Mouse (Mus musculus): ENCODE data around the gene Myo6.

Gene Myo6

DNA sequence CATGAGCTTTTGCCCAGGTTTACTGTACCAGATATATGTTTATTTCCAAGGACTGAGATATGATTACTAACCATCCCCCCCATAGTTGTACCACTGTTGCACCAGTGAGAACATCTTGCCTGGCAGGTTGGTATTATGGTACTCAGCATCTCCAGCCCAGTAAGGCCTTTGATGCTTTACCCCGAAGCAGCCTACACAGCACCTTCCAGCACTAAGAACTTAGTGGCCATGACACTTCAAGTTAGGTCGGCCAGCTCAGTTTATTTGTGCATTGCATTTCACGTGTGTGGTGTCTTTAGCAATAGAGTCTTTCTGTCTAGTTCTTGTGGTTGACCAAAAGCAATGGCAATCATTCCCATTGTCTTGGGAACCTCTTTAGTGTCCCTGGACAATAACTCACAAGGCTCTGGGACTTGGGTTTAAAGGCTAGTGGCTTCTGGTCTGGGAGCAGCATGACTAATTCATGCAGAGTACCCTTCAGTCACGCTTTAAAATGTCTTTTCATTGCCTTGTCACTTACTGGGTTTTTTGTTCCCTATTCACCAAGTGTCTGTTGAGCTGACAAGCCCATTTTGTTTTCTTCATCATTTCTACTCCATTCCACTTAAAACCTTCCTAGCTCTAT is 69.1 kb downstream of the Myo6 start:
- no peak for DNase-seq (ENCODE audit: low read depth, low spot score)

DNA sequence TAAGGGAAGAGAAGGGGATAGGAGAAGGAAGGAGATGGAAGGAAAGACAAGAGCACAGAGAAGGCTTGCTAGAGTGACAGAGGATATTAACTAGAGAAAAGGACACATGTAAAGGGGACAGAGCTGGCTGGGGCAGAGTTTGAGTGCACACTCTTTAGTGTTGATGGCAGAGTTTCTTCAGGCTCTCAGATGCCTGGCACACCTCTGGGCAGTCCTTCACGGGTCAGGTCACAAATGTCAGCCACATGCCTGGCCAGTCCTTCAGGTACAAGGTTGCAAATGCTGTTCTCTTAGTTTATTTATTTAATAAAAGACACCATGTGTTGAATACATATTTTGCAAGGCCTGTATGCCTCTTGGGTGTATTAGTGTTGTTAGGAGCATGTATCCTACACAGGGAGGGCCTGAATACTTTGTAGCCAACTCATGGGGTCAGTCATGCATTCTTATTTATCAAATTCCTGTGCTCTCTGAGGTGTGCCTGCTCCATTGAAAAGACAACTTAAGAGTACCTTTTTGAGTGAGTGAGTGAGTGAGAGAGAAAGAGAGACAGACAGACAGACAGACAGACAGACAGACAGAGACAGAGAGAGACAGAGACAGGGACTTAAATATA is 72.5 kb downstream of the Myo6 start:
- no peak for DNase-seq (ENCODE audit: low read depth, low spot score)

GRCm38 (mm10) chr9:80241719-80242118 is 76.9 kb downstream of the Myo6 start:
- DNase-seq (ENCODE audit: low read depth, low spot score) = no peak

- DNase-seq (ENCODE audit: low read depth, low spot score) = no peak
These were observed 87.3 kb downstream of the Myo6 start for GRCm38 (mm10) chr9:80252146-80252545.

DNA sequence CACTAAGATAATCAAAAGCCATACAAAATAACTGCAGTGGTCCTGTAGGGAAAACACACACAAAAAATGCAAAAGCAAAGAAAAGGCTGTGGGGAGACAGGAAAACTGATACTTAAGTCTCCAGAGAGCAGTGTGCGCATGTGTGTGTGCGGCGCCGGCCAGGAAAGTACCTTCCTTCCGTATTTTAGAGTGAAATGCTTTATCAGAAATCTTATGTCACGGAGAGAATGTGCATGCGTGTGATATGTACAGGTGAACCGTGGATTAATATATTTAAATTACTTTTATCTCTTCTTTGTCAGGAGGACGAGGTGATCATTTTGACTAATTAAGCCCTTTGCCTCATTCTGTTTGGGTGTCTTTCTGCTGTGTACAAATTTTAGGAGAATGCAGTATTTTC is 88.4 kb downstream of the Myo6 start:
- no peak for DNase-seq (ENCODE audit: low read depth, low spot score)

- DNase-seq (ENCODE audit: low read depth, low spot score) = no peak
These were observed 91.7 kb downstream of the Myo6 start for GRCm38 (mm10) chr9:80256561-80256960.

- peak; percentile 25 for DNase-seq (ENCODE audit: low read depth, low spot score)
These were observed 93.6 kb downstream of the Myo6 start for GRCm38 (mm10) chr9:80258396-80258795.

GRCm38 (mm10) chr9:80260905-80261304 is 96.1 kb downstream of the Myo6 start:
- DNase-seq (ENCODE audit: low read depth, low spot score) = no peak

DNA sequence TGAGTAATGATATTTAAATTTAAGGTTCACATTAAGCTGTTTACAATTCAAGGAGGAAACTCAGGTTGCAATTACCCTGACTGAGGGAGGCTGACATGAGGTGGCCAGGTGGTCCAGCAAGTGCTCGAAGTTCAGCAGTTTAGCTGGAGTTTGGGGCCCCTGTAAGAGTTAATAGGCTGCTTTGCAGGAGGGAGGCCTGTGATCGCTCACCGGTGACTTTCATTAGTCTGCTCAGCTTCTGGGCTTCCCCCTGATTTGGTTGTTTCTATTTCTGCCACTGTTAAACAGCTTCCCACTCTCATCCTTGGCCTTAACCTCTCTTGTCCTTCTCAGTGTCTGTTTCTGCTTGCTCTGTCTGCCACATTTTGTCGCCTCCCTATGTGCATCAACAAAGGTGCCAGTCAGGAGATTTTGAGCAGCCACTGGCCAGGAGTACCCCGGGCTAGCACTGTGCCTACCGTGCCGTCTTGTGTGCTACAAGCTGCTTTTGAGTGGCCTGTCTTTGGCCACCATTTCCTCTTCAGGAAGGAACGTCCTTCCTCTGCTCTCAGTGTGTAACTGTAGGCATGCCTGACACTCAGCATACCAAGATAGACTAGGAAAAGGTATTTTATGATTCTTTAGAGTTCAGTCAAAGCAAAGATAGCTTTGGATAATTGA is 97.7 kb downstream of the Myo6 start:
- no peak for DNase-seq (ENCODE audit: low read depth, low spot score)

- DNase-seq (ENCODE audit: low read depth, low spot score) = no peak
These were observed 101.3 kb downstream of the Myo6 start for GRCm38 (mm10) chr9:80266086-80266485.

DNA sequence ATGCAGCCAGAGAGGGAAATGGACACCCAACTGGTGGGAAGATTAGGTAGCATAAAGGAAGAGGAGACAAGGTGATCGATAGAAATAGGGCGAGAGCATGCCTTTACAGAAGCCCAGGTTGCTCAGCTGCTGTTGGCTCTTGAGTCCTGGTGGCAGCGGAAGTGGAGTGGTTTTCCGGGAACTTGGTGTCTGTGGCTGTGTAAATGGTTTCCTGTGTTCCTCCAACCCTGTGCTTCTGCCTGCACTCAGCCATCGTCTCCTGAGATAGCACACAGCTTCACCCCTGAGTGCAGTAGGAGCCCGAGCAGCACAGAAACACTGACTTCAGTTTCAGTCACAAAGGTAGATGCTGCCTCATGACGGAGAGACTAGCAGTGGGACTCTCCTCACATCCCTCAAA is 101.7 kb downstream of the Myo6 start:
- DNase-seq (ENCODE audit: low read depth, low spot score) = no peak

- no peak for DNase-seq (ENCODE audit: low read depth, low spot score)
These were observed 104.8 kb downstream of the Myo6 start for GRCm38 (mm10) chr9:80269596-80269995.

GRCm38 (mm10) chr9:80272951-80273350 is 108.1 kb downstream of the Myo6 start:
- DNase-seq (ENCODE audit: low read depth, low spot score) = no peak

GRCm38 (mm10) chr9:80275053-80275771 is 110.4 kb downstream of the Myo6 start:
- no peak for DNase-seq (ENCODE audit: low read depth, low spot score)

- DNase-seq (ENCODE audit: low read depth, low spot score) = no peak
These were observed 110.9 kb downstream of the Myo6 start for GRCm38 (mm10) chr9:80275772-80276134.

GRCm38 (mm10) chr9:80277157-80277556 is 112.3 kb downstream of the Myo6 start:
- no peak for DNase-seq (ENCODE audit: low read depth, low spot score)

GRCm38 (mm10) chr9:80277770-80278169 is 112.9 kb downstream of the Myo6 start:
- no peak for DNase-seq (ENCODE audit: low read depth, low spot score)

- DNase-seq (ENCODE audit: low read depth, low spot score) = no peak
These were observed 115.9 kb downstream of the Myo6 start for GRCm38 (mm10) chr9:80280724-80281123.

DNA sequence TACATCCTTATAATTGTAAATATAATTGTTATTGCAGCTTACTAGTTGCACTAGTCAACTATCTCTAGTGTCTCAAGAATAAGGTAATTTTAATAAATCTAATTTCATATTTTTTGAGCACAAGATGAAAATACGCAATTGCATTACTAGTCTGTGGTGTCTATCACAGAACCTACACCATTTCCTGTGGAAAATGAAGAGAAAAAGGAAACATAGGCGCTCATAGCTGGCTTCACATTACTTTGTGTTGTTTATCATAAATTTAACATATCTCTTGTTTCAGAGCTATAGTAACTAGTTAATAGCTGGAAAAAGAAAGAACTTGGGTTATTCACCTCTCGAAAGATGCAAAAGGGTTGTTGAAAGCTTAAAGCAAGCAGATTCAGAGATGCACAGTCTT is 117.6 kb downstream of the Myo6 start:
- no peak for DNase-seq (ENCODE audit: low read depth, low spot score)

GRCm38 (mm10) chr9:80284539-80285174 is 119.8 kb downstream of the Myo6 start:
- DNase-seq (ENCODE audit: low read depth, low spot score) = no peak

- DNase-seq (ENCODE audit: low read depth, low spot score) = no peak
These were observed 122.0 kb downstream of the Myo6 start for GRCm38 (mm10) chr9:80286845-80287244.

DNA sequence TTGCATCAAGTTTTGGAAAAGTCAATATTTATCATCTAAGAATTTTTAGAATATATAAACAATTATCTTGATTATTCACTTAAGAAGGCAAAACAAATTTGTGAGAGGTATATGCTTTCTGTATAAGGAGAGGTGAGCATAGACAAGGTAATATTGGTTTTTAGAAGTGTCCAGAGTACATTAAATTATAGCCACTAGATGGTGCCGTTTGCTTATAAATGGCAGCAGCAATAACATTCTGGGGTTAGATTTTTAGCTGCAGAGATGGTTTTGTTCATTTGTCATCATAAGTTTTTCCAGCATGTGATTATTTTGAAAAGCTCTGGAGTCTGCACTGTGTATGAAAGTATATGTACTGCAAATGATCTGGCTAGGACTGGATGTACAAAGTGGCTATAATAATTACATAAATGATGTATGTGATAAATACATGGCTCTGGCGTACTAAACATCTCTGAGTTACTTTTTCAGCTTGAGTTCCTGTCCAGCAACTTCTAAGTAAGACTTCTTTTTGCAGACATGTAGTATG is 128.3 kb downstream of the Myo6 start:
- DNase-seq (ENCODE audit: low read depth, low spot score) = peak; percentile 41
